Mouse (Mus musculus) megakaryocyte, embryonic 14.5 days (primary cell): ENCODE results near the gene Aldh1a3.

ENCODE experiments used
- FLI1 ChIP-seq: IDR thresholded peaks from 2 replicates; pipeline ENCODE4 v1.6.1; 2012; ENCODE audit warnings: low read length, inconsistent platforms, mixed read lengths
- GATA1 ChIP-seq: IDR thresholded peaks from 3 replicates; pipeline ENCODE4 v1.6.1; 2012; ENCODE audit warnings: mixed read lengths, low read length, inconsistent platforms, borderline replicate concordance

DNA sequence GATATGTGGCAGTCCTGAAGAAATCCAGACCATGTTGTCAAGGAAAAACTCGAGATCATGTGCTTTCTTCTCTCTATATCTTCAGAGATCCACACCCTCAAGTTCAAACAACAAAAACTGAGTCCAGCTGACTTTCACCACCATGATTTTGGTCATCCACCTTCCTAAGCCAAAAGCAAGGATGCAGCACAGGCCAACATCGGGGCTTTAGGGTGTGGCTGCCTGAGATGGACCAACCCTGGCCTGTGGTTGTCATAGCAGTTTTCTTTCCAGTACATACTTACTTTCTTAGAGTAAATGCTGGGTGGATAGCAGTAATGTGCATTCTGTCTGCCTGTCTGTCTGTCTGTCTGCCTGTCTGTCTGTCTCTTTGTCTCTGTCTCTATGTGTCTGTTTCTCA lies 61.9 kb downstream of the Aldh1a3 start:
- no peak for TF ChIP-seq GATA1
- TF ChIP-seq FLI1, result no peak
